Mouse (Mus musculus): Measurements from ENCODE around the gene Etfdh.
A peak's percentile ranks its signal among the peaks of the same experiment; 100 is the strongest.
"Not testable (repeated sequence)": the region's sequence is repeated elsewhere in the genome, so short reads cannot be mapped to it uniquely, and the experiment has no call there.

Etfdh gene

DNA sequence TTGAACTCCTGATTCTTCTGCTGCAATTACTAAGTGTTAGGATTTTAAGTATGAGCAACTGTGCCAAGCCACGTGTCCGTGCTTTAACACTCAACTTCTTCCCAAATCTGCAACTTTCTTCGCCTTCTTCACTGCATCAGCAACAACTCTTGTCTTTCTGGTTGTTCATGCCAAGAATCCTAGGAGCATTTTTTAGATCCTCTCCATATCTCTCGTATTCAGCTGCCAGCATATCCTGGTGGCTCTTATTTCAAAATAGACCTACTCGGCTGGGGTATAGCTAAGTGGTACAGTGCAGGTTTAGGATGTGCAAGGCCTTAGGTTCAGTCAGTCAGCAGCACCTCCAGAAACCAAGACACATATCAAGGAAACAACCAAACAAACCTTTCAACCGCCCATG lies 51.7 kb downstream of the Etfdh start:
- DNase-seq (ENCODE audit: low spot score in 2 of 2): no peak

GRCm38 (mm10) chr3:79576865-79577264 lies 52.4 kb downstream of the Etfdh start:
- DNase-seq (ENCODE audit: low spot score in 2 of 2): no peak

GRCm38 (mm10) chr3:79576468-79576816 lies 52.9 kb downstream of the Etfdh start:
- DNase-seq (ENCODE audit: low spot score in 2 of 2): no peak

DNA sequence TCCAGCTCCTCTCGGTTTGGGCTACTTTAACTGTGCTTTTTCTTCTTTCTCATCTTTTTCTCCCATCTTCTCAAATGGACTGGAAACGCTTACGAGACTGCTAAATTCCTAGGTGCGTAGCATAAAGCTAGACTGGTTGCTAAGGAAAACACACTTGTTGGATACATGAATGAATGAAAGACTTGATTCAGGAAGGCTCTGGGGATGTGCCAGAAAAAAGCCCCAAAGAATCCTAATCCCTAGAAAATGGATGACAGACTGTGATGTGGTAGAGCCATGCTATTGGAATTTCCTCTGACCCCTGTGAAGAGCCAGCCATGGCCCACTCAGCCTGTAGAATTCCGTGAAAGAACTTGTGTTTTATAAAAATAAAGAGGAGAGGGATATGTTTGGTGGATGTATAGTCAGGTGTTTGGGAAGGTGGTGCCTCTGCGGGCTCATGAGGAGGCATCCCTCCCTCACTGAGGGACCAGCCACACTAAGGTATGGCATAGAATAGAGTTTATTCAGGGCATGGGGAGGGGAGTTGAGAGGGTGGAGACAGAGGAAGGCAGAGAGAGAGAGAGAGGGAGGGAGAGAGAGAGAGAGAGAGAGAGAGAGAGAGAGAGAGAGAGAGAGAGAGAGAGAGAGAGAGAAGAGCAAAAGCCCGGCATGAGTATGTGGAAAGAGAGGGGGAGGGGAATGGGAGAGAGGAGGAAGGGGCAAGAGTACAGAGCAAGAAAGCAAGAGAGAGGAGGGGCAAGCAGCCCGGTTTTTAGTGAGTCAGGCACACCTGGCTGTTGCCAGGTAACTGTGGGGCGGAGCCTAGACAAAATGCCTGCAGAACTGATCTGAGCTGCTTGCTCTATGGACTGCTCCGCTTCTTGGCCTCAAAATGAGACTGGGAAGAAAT lies 53.5 kb downstream of the Etfdh start:
- DNase-seq (ENCODE audit: low spot score in 2 of 2): no peak

DNA sequence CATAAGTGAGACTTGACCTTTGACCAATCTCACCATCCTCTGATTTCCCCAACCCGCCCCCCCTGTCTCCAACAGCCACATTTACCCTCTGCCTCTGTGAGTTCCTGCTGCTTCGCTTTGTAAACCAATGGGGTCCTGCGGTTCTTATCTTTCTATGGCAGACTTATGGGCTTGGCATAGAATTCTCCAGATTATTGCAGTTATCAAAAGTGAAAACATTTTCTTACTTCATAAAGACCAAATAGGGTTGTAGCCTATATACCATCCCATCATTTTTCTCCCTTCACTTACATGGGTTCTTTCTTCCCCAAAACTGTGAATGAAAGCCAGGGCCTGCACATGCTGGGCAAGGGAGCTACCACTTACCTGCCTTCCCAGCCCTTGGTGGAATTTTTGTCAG lies 55.0 kb downstream of the Etfdh start:
- DNase-seq (ENCODE audit: low spot score in 2 of 2): no peak

DNA sequence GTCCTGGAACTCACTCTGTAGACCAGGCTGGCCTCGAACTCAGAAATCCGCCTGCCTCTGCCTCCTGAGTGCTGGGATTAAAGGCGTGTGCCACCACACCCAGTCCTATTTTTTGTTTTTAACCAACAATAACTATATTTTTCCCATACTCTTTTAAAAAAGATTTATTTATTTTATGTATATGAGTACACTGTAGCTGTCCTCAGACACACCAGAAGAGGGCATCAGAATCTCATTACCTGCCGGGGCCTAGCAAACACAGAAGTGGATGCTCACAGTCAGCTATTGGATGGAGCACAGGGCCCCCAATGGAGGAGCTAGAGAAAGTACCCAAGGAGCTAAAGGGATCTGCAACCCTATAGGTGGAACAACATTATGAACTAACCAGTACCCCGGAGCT lies 55.9 kb downstream of the Etfdh start:
- DNase-seq (ENCODE audit: low spot score in 2 of 2): not testable (repeated sequence)

DNA sequence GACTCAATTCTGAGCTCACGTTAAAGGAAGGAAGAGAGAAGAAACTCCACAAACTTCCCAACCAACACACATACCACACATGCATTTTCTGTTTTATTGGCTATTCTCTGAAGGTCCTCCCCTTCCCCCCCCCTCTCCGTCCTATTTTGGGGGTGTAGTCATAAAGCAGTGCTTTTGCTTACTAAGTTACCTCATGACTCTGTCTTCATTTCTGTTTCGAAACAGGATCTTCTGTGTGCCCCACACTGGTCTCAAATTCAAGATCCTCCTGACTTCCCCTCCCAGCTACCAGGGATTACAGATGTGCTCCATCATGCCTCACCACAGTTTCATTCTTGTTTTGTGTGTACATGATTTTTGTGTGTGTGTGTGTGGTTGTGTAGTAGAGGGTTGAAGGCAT lies 56.9 kb downstream of the Etfdh start:
- no peak for DNase-seq (ENCODE audit: low spot score in 2 of 2)

DNA sequence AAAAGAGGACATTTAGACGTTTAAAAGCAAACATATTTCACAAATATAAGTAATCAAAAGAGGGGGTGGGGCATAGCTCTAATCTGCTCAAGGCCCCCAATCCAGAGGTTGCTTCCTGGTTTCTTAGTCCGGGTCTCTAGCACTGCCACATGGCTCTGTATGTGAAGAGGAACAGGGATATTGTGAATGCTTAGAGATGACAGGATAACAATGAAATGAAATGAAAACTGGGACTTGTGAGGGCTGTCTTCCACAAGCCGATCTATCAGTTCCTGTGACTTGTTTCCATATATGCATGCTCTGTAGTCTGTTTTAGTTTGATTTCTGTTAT lies 60.0 kb downstream of the Etfdh start:
- DNase-seq (ENCODE audit: low spot score in 2 of 2): no peak

- no peak for DNase-seq (ENCODE audit: low spot score in 2 of 2)
Measured at GRCm38 (mm10) chr3:79568629-79569350, 60.5 kb downstream of the Etfdh start.

GRCm38 (mm10) chr3:79567703-79568362 lies 61.5 kb downstream of the Etfdh start, which contains the start of gene Fnip2:
TSS of gene Fnip2 (minus strand) at chr3:79567796.
- peak; percentile 83 to 88 for DNase-seq (ENCODE audit: low spot score in 2 of 2)

GRCm38 (mm10) chr3:79566716-79567691 lies 62.3 kb downstream of the Etfdh start:
- no peak for DNase-seq (ENCODE audit: low spot score in 2 of 2)

DNA sequence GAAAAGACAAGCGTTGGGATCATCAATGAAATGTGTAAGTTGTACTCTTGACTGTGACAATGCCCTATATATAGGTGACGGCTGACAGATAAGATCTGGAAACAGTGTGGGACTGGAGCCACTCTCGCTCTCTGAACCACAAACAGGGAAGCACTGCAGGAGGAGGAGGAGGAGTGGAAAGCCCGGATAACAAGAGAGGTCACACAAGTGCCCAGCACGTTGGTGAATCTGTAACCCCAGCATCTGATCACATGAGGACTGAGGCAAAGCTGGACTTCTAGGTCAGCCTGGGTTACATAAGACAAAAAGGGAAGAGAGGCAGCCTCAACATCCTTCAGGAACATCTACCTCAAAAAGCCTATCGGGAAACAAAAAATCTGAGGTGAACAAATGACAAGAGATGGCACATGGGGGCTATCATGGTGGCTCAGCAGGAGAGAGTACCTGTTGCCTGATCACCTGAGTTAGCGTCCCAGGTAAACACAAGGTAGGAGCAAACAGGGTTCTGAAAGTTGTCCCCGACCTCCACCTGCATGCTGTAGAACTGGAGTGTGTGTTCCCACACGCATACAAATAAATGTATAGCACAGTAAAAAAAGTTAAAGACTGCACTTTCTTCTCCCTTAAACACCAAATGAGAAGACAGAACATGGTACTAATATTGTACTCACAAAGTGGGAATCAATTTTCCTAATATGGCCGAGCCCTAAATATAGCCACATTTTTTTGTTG lies 64.3 kb downstream of the Etfdh start:
- no peak for DNase-seq (ENCODE audit: low spot score in 2 of 2)

- DNase-seq (ENCODE audit: low spot score in 2 of 2): no peak
Measured at GRCm38 (mm10) chr3:79563511-79563910, 65.8 kb downstream of the Etfdh start.

DNA sequence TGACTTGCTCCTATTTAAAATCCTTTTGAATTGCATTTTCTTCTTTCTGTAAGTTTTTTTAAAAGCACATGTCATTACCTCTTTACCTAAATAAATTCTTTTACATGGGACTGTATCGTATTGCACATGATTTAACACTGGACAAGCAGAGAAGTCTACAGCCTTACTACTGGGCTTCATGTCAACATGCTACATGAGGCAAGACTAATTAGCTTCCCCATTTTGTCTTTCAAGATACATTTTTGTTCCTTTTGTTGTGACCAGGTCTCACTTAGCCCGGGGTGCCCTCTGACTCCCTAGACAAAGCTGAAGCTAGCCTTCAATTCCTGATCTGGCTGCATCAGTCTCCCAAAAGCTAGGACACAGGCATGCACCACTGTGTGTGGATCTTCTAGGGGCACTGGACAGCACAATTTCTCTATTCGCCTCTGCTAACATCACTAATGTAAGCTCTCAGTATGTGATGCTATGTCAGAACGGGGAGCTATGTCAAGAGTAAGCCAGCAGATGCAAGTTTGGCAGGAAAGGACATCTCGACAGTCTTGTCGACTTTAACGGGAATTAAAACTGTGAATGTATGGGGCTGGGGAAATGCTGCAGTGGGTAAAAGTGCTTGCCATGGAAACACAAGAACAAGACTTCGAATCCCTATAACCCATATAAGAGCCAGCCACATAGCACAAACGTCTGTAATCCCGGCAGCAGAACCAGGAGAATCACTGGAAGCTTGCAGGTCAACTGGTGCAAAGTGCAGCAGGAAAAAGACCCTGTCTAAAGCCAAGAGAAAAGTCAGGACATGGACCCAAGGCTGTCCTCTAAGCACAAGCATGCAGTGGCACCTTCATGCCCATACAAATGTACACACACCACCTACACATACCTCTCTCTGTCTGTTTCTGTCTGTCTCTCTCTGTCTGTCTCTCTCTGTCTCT lies 67.2 kb downstream of the Etfdh start:
- DNase-seq (ENCODE audit: low spot score in 2 of 2): no peak

GRCm38 (mm10) chr3:79560555-79560954 lies 68.7 kb downstream of the Etfdh start:
- DNase-seq (ENCODE audit: low spot score in 2 of 2): no peak

DNA sequence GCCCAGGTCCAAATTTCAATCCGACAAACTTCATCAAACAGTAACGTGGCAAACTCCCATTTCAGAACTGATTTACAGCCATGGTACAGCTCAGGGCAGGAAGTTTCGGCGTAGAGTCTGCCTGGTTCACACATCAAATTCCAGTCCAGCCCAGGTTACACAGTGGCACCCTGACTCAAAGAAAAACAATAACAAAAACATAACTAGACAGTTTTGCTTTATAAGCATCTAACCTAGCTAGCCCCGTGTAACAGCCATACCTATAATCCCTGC lies 69.6 kb downstream of the Etfdh start:
- no peak for DNase-seq (ENCODE audit: low spot score in 2 of 2)

DNA sequence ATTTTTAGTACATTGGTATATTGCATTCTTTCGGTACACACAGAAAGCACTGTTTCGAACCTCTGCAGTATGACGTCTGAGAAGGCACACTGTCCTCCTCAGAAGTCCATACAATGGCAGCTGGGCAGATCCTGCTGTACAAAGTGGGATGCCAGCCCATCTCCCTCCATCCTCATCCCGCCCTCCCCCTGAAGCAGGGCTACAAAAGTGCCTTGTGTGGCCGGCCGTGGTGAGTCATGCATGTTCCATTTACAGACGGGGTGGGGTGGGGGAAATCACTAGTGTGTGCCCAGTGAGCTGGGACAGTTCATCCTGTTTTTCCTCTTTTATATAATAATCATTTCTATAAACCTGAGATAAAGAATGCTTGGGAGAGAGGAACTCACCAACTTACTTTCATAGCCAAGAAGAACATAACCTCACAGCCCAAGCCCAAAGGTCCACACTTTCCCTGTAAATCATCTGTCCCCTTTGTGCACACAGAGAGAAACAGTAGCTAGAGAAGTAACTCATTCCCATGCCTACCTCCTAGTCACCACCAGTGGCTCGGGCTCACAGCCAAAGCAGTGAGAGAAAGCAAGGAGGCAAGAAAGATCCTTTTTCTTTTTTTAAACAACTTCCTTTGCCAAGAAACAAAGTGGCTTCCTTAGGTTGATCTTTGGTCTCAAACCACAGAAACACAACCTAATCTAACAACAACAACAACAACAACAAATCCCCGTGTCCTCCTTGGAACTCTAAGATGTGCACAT lies 70.1 kb downstream of the Etfdh start:
- peak; percentile 24 to 48 for DNase-seq (ENCODE audit: low spot score in 2 of 2)

GRCm38 (mm10) chr3:79555061-79555460 lies 74.2 kb downstream of the Etfdh start:
- DNase-seq (ENCODE audit: low spot score in 2 of 2): no peak
